Mouse (Mus musculus): ENCODE results near the gene Olfr703.

Olfr703 gene

GRCm38 (mm10) chr7:106843060-106843459 lies at the start of gene Olfr703:
TSS of gene Olfr703 (plus strand) at chr7:106843360.
- no peak for DNase-seq (ENCODE audit: low read depth, low spot score)

- no peak for DNase-seq (ENCODE audit: low read depth, low spot score)
These were observed 34.4 kb upstream of the Olfr703 start, which contains the start of gene Olfr700 for GRCm38 (mm10) chr7:106808734-106809133. TSS of gene Olfr700 (minus strand) at chr7:106808834.

- DNase-seq (ENCODE audit: low read depth, low spot score): no peak
These were observed 29.3 kb upstream of the Olfr703 start, which contains the start of gene Olfr701 for GRCm38 (mm10) chr7:106813829-106814228. TSS of gene Olfr701 (plus strand) at chr7:106814129.

- DNase-seq (ENCODE audit: low read depth, low spot score): no peak
These were observed 27.4 kb upstream of the Olfr703 start for GRCm38 (mm10) chr7:106815775-106816174.

GRCm38 (mm10) chr7:106818414-106818813 lies 24.7 kb upstream of the Olfr703 start:
- no peak for DNase-seq (ENCODE audit: low read depth, low spot score)

- no peak for DNase-seq (ENCODE audit: low read depth, low spot score)
These were observed 9.4 kb upstream of the Olfr703 start, which contains the start of gene Olfr702 for GRCm38 (mm10) chr7:106833793-106834192. TSS of gene Olfr702 (minus strand) at chr7:106833893.

GRCm38 (mm10) chr7:106862885-106863284 lies 19.7 kb downstream of the Olfr703 start, which contains the start of gene Olfr704:
TSS of gene Olfr704 (plus strand) at chr7:106863185.
- no peak for DNase-seq (ENCODE audit: low read depth, low spot score)

GRCm38 (mm10) chr7:106876791-106877190 lies 33.6 kb downstream of the Olfr703 start, which contains the start of gene Olfr705:
TSS of gene Olfr705 (minus strand) at chr7:106876891.
- DNase-seq (ENCODE audit: low read depth, low spot score): no peak

GRCm38 (mm10) chr7:106888062-106888461 lies 44.9 kb downstream of the Olfr703 start, which contains the start of gene Olfr706:
TSS of gene Olfr706 (minus strand) at chr7:106888162.
- DNase-seq (ENCODE audit: low read depth, low spot score): no peak
